Mouse (Mus musculus): ENCODE data around the gene Enthd1.

GRCm38 (mm10) chr15:80529955-80530869 is 34.7 kb downstream of the Enthd1 start:
- TF ChIP-seq GATA1 (IDR thresholded peaks at IDR 0.05; ENCODE audit: borderline replicate concordance, low read length) (no peak), FLI1 (IDR thresholded peaks at IDR 0.05; ENCODE audit: low read length) (no peak)
